Comparison of ENCODE assay signal across 8 mouse cellular contexts in genomic region chr6:122633411-122633810, GRCm38 (mm10). TPM values are rescaled to one million over a fixed set of nuclear protein-coding genes. Genes with fewer than 3 reads are reported as not detected.
DNase-seq lines count a peak whose midpoint lies in the region; TF ChIP-seq lines count a peak whose summit lies in the region.

No protein-coding gene starts in this region.

- H3K27ac ChIP-seq in gastrocnemius, adult 2 months, result no peak overlapping the region

- peak; percentile 57 for TF ChIP-seq CTCF in gastrocnemius, adult 2 months (IDR thresholded peaks at IDR 0.05)

- H3K27me3 ChIP-seq in splenic B cell, adult 2 months (ENCODE audit: control insufficient read depth, insufficient read depth, low read length, poor library complexity, severe bottlenecking), result no peaks in the 10 kb centered on the region

- DNase-seq in gastrocnemius, adult 2 months, result no peak
- no peak for DNase-seq in gastrocnemius, postnatal 14 days
- DNase-seq in thymus, postnatal 0 days (ENCODE audit: low spot score), result peak; percentile 24
- no peak for DNase-seq in thymus, adult 18-20 months
- peak; percentile 46 to 57 for DNase-seq in kidney, postnatal 36 days
- peak; percentile 51 for DNase-seq in splenic B cell, adult 2 months (ENCODE audit: low read depth, low spot score)
- DNase-seq in neural tube, embryonic 10.5 days (ENCODE audit: extremely low spot score, low spot score), result no peak
- no peak for DNase-seq in frontal cortex, postnatal 10 days (ENCODE audit: low spot score in 2 of 2)

- intact Hi-C loops in gastrocnemius, adult 2 months (cut with DNase I), result loop anchor here (2.0 kb wide), 1 partner anchor 39 kb away; no protein-coding TSS in a partner anchor
- intact Hi-C loops in gastrocnemius, postnatal 14 days (cut with DNase I; ENCODE audit: low total_unique reads), result no loop called here

- no peaks in the 10 kb centered on the region for H3K36me3 ChIP-seq in splenic B cell, adult 2 months (ENCODE audit: control insufficient read depth, insufficient read depth, low read length, poor library complexity, severe bottlenecking)

- no peak overlapping the region for H3K4me3 ChIP-seq in gastrocnemius, adult 2 months

RNA-seq across cellular contexts. Expression of gene Dppa3, which starts 7.2 kb away (rescaled TPM):
- total RNA-seq in gastrocnemius, adult 2 months (2021), result not detected
- not detected for total RNA-seq in gastrocnemius, postnatal 14 days (2021)
- 3.9 and 4.4 TPM in 2 replicates for polyA plus RNA-seq in thymus, postnatal 0 days (2015; fragmentation: Nextera tagmentation; extraction: Ambion mirVana)

RNA-seq across cellular contexts. Expression of gene Gdf3, which starts 23.5 kb away (rescaled TPM):
- not detected for total RNA-seq in gastrocnemius, adult 2 months (2021)
- total RNA-seq in gastrocnemius, postnatal 14 days (2021), result not detected
- 0.83 and 0.90 TPM in 2 replicates for polyA plus RNA-seq in thymus, postnatal 0 days (2015; fragmentation: Nextera tagmentation; extraction: Ambion mirVana)

RNA-seq across cellular contexts. Expression of gene Apobec1, which starts 31.2 kb away (rescaled TPM):
- 1 to 10 TPM; 1.8 to 2.0 TPM for total RNA-seq in gastrocnemius, adult 2 months (2021)
- 1 to 10 TPM; 1.4 to 1.8 TPM for total RNA-seq in gastrocnemius, postnatal 14 days (2021)
- polyA plus RNA-seq in thymus, postnatal 0 days (2015; fragmentation: Nextera tagmentation; extraction: Ambion mirVana), result 10.7 and 12.1 TPM in 2 replicates

Comparison
In these comparisons a context has a peak if more than half of its experiments do, and no peak if none do; other contexts are left out.
1. DNase-seq: peak in thymus, postnatal 0 days (single experiment), kidney, postnatal 36 days (2 of 2) and splenic B cell, adult 2 months (single experiment); none in gastrocnemius, adult 2 months (single experiment), gastrocnemius, postnatal 14 days (single experiment), thymus, adult 18-20 months (0 of 2), neural tube, embryonic 10.5 days (single experiment) and frontal cortex, postnatal 10 days (0 of 2).